Mouse (Mus musculus): Measurements from ENCODE around the gene Pex14. TPM values are rescaled to one million over a fixed set of nuclear protein-coding genes. Genes with fewer than 3 reads are reported as not detected.

The Pex14 gene
- total and polyA plus RNA-seq, 2 experiments: 35.6 to 58.2 TPM

DNA sequence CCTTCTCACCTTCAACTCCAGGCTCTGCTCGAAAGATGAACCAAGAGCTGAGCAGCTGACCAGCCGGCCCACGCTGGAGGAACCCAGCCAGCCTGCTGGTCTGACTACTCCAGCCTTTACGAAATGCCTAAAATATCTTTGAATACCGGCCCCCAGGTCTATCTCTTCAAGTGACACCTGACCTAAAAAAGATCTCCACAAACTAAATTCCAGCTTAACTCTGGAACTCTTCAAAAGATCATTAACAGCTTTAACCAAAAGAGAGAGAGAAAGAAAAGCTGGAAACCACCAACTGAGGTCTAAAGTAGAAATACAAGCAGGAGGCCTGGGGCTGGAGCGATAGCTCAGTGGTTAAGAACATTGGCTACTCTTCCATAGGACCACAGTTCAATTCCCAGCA lies 20.0 kb downstream of the Pex14 start:
- 47% methylated on average over 6 of the region's 6 CpGs for WGBS
- DNase-seq (ENCODE audit: extremely low read depth, low read depth, low spot score): no peak

GRCm38 (mm10) chr4:149078261-149078660 lies 21.4 kb downstream of the Pex14 start:
- WGBS: 18% methylated on average over 4 of the region's 4 CpGs
- Histone ChIP-seq H3K27ac (replicated peaks; ENCODE audit: insufficient read depth, low read depth, low read length) (peak overlapping the region; percentile 41), H3K4me3 (ENCODE audit: insufficient read depth, low read depth, low read length) (no peak overlapping the region), H3K4me1 (ENCODE audit: control insufficient read depth, insufficient read depth, low read length) (peaks cover 50% of the 10 kb centered on the region), H3K27me3 (ENCODE audit: control insufficient read depth, insufficient read depth, low read length) (no peaks in the 10 kb centered on the region), H3K79me2 (ENCODE audit: control insufficient read depth, insufficient read depth, low read length) (peaks cover 32% of the 10 kb centered on the region; the same call in 1 of the 2 replicates), H3K36me3 (ENCODE audit: control insufficient read depth, insufficient read depth, low read length) (peaks cover 2% of the 10 kb centered on the region; the same call in 1 of the 2 replicates), H3K9ac (ENCODE audit: low read depth, low read length) (no peak overlapping the region)
- DNase-seq (ENCODE audit: extremely low read depth, low read depth, low spot score): peak; percentile 87
- TF ChIP-seq POLR2A (IDR thresholded peaks at IDR 0.05; ENCODE audit: extremely low read depth, insufficient read depth, low read length): no peak

More for the DNA sequence above, 20.0 kb downstream of the Pex14 start:
- Histone ChIP-seq H3K79me2 (ENCODE audit: control insufficient read depth, insufficient read depth, low read length) (peaks cover 37% of the 10 kb centered on the region; the same call in 1 of the 2 replicates), H3K36me3 (ENCODE audit: control insufficient read depth, insufficient read depth, low read length) (peaks cover under 1% of the 10 kb centered on the region; the same call in 1 of the 2 replicates), H3K4me1 (ENCODE audit: control insufficient read depth, insufficient read depth, low read length) (peaks cover 53% of the 10 kb centered on the region), H3K27ac (replicated peaks; ENCODE audit: insufficient read depth, low read depth, low read length) (peak overlapping the region; percentile 37; the same call in 1 of the 2 replicates), H3K27me3 (ENCODE audit: control insufficient read depth, insufficient read depth, low read length) (no peaks in the 10 kb centered on the region), H3K4me3 (ENCODE audit: insufficient read depth, low read depth, low read length) (no peak overlapping the region), H3K9ac (ENCODE audit: low read depth, low read length) (no peak overlapping the region; the same call in 1 of the 2 replicates)
- no peak for TF ChIP-seq CTCF (IDR thresholded peaks at IDR 0.05; ENCODE audit: low read depth, low read length)
- no peak for TF ChIP-seq POLR2A (IDR thresholded peaks at IDR 0.05; ENCODE audit: extremely low read depth, insufficient read depth, low read length)

DNA sequence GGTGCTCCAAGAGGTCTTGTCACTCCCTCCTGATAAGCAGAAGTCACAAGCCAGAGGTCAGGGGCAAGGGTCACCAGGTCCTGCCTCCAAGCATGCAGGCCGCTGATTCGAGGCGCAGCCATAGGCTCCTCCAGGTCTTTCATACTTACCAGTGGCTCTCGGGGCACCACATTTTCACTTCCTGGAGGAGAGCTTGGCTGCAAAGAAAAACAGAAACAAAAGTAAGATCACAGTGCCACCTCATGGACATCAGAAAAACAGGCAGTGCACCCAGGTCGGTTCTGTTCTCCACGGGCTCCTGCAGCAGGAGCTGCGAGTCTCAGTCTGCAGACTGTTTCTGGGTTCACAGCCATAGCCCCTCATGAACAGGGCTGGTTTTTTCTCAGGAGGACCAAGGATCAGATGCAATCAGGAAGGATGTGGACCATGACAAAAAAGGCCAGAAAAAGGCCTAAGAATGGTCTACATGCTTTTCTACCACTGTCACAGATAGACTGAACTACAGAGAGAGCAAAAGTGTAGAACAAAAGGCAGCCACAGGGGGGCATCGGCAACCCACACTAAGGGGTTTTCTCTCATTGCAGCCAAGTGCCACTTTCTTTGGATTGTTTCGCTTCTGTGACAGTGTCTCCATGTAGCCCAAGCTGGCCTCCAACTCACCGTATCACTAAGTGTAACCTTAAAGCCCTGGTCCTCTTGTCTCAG lies 23.7 kb downstream of the Pex14 start:
- WGBS: 10% methylated on average over 10 of the region's 10 CpGs
- Histone ChIP-seq H3K4me3 (ENCODE audit: insufficient read depth, low read depth, low read length) (no peak overlapping the region), H3K79me2 (ENCODE audit: control insufficient read depth, insufficient read depth, low read length) (peaks cover 32% of the 10 kb centered on the region; the same call in 1 of the 2 replicates)

GRCm38 (mm10) chr4:149075073-149075472 lies 24.6 kb downstream of the Pex14 start:
- H3K27me3 ChIP-seq (ENCODE audit: control insufficient read depth, insufficient read depth, low read length): no peaks in the 10 kb centered on the region
- no peak overlapping the region for H3K4me3 ChIP-seq (ENCODE audit: insufficient read depth, low read depth, low read length)
- no peak for TF ChIP-seq POLR2A (IDR thresholded peaks at IDR 0.05; ENCODE audit: extremely low read depth, insufficient read depth, low read length)
- TF ChIP-seq CTCF (IDR thresholded peaks at IDR 0.05; ENCODE audit: low read depth, low read length): no peak
- H3K4me1 ChIP-seq (ENCODE audit: control insufficient read depth, insufficient read depth, low read length): peaks cover 31% of the 10 kb centered on the region
- DNase-seq (ENCODE audit: extremely low read depth, low read depth, low spot score): no peak
- peaks cover 32% of the 10 kb centered on the region; the same call in 1 of the 2 replicates for H3K79me2 ChIP-seq (ENCODE audit: control insufficient read depth, insufficient read depth, low read length)
- peaks cover 5% of the 10 kb centered on the region; the same call in 1 of the 2 replicates for H3K36me3 ChIP-seq (ENCODE audit: control insufficient read depth, insufficient read depth, low read length)
- 87% methylated on average over 13 of the region's 13 CpGs for WGBS
- H3K27ac ChIP-seq (replicated peaks; ENCODE audit: insufficient read depth, low read depth, low read length): no peak overlapping the region
- no peak overlapping the region for H3K9ac ChIP-seq (ENCODE audit: low read depth, low read length)

More for the DNA sequence above, 23.7 kb downstream of the Pex14 start:
- Histone ChIP-seq H3K9ac (ENCODE audit: low read depth, low read length) (no peak overlapping the region), H3K36me3 (ENCODE audit: control insufficient read depth, insufficient read depth, low read length) (peaks cover 5% of the 10 kb centered on the region; the same call in 1 of the 2 replicates), H3K27me3 (ENCODE audit: control insufficient read depth, insufficient read depth, low read length) (no peaks in the 10 kb centered on the region), H3K4me1 (ENCODE audit: control insufficient read depth, insufficient read depth, low read length) (peaks cover 36% of the 10 kb centered on the region), H3K27ac (replicated peaks; ENCODE audit: insufficient read depth, low read depth, low read length) (peak overlapping the region; percentile 24; the same call in 1 of the 2 replicates)
- peak; percentile 83 for DNase-seq (ENCODE audit: extremely low read depth, low read depth, low spot score)
- peak; percentile 63 for TF ChIP-seq CTCF (IDR thresholded peaks at IDR 0.05; ENCODE audit: low read depth, low read length)
- TF ChIP-seq POLR2A (IDR thresholded peaks at IDR 0.05; ENCODE audit: extremely low read depth, insufficient read depth, low read length): no peak

DNA sequence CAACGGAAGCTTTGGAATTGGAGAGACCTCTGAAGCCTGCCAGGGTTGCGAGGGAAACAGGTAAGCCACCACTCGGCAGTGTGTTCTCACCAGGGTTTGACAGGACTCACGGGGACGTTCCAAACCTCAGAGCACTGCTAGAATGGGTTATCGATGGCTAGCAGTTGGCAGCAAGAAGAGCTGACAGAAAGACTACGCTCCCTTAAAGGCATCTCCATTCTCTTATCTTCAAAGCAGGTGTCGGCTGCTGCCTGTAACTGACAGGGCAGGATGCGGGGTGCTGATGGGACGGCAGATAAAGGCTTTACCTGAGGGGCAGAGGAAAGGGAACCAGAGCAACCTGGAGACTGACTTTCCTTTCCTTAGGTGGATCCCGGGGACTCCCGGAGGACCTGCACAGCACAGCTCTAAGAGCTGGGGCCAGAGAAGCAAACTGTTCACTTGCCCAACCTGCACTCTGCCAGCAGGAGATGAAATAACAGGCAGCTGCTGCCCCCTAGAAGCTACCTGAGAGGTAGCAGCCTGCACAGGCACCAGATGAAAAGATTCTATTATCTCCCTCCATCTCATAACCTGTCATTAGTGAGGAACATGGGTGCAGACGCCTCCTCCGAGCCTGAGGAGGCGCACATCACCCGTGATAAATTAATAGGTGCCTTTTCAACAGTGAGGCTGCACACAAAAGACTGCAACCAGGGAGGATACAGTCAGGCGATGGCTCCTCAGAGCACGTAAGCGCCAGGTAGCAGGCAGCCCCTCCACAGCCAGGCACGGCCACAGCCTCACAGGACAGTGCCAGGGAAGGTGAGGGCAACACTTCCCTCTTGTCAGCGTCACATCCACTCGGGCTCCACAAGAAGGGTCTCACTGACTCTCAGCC lies 32.8 kb downstream of the Pex14 start:
- Histone ChIP-seq H3K27me3 (ENCODE audit: control insufficient read depth, insufficient read depth, low read length) (no peaks in the 10 kb centered on the region), H3K27ac (replicated peaks; ENCODE audit: insufficient read depth, low read depth, low read length) (no peak overlapping the region), H3K36me3 (ENCODE audit: control insufficient read depth, insufficient read depth, low read length) (peaks cover 6% of the 10 kb centered on the region; the same call in 1 of the 2 replicates), H3K4me3 (ENCODE audit: insufficient read depth, low read depth, low read length) (no peak overlapping the region), H3K4me1 (ENCODE audit: control insufficient read depth, insufficient read depth, low read length) (peaks cover 5% of the 10 kb centered on the region), H3K9ac (ENCODE audit: low read depth, low read length) (no peak overlapping the region), H3K79me2 (ENCODE audit: control insufficient read depth, insufficient read depth, low read length) (peaks cover 44% of the 10 kb centered on the region)
- 87% methylated on average over 22 of the region's 22 CpGs for WGBS
- TF ChIP-seq POLR2A (IDR thresholded peaks at IDR 0.05; ENCODE audit: extremely low read depth, insufficient read depth, low read length) (no peak), CTCF (IDR thresholded peaks at IDR 0.05; ENCODE audit: low read depth, low read length) (peak; percentile 26)
- DNase-seq (ENCODE audit: extremely low read depth, low read depth, low spot score): no peak

Data from liver, adult 2 months (tissue).